Mouse (Mus musculus) stomach, embryonic 14.5 days (tissue): ENCODE data around the gene Syt6. TPM values are rescaled to one million over a fixed set of nuclear protein-coding genes. Genes with fewer than 3 reads are reported as not detected.

Source experiments
- ATAC-seq: fragments of 200-750 bp; cut with Nextera tagmentation; 2 replicates; pipeline ENCODE4 v1.8.0; 2017; ENCODE audit warnings: low read depth, moderate TSS enrichment; ENCODE audit not compliant: insufficient number of reproducible peaks, insufficient read depth, low FRiP score
- H3K27ac ChIP-seq: fragments of 300-500 bp; sonication (generic); 2 replicates; pipeline ENCODE4 v1.5.1; 2014; ENCODE audit warnings: mild to moderate bottlenecking, low read length, moderate library complexity, mixed read lengths
- H3K27me3 ChIP-seq: fragments of 300-500 bp; sonication (generic); 2 replicates; pipeline ENCODE4 v1.6.1; 2014; ENCODE audit warnings: low read length, control low read depth, mixed read lengths; ENCODE audit not compliant: control insufficient read depth, insufficient read depth
- H3K36me3 ChIP-seq: fragments of 300-500 bp; sonication (generic); 2 replicates; pipeline ENCODE4 v1.6.1; 2014; ENCODE audit warnings: mild to moderate bottlenecking, control low read depth, low read length, moderate library complexity, mixed read lengths; ENCODE audit not compliant: control insufficient read depth, insufficient read depth
- H3K4me1 ChIP-seq: fragments of 300-500 bp; sonication (generic); 2 replicates; pipeline ENCODE4 v1.6.1; 2014; ENCODE audit warnings: low read length, control low read depth, mixed read lengths; ENCODE audit not compliant: control insufficient read depth, insufficient read depth
- H3K4me2 ChIP-seq: fragments of 300-500 bp; sonication (generic); replicated peaks from 2 replicates; pipeline ENCODE4 v1.6.1; 2014; ENCODE audit warnings: low read depth, low read length, control low read depth
- H3K4me3 ChIP-seq: fragments of 300-500 bp; sonication (generic); 2 replicates; pipeline ENCODE4 v1.5.1; 2014; ENCODE audit warnings: low read depth, low read length, control low read depth
- H3K9ac ChIP-seq: fragments of 300-500 bp; sonication (generic); replicated peaks from 2 replicates; pipeline ENCODE4 v1.6.1; 2014; ENCODE audit warnings: low read depth, mild to moderate bottlenecking, control low read depth, low read length, moderate library complexity, mixed read lengths
- H3K9me3 ChIP-seq: fragments of 300-500 bp; sonication (generic); 2 replicates; pipeline ENCODE4 v1.6.1; 2016; ENCODE audit warnings: low read depth, low read length, control low read depth; ENCODE audit not compliant: control insufficient read depth
- WGBS: fragments of 180-500 bp; shearing (Covaris S2); extraction: QIAGEN DNeasy Blood & Tissue Kit; methylation state at CpG from one replicate; pipeline ENCODE4 v1.1.7; 2014; 5-methylcytosine and 5-hydroxymethylcytosine counted together
- polyA plus RNA-seq: library from polyadenylated mRNA; unstranded; fragments of >200 nt; fragmentation: Nextera tagmentation; extraction: Ambion mirVana; gene quantifications from 2 replicates; pipeline ENCODE4 v1.2.1, GENCODE M21; 2014

Syt6 gene
- polyA plus RNA-seq, 1 experiment from 2014 or later, result 3.4 TPM

GRCm38 (mm10) chr3:103587672-103588071 lies 12.6 kb downstream of the Syt6 start:
- H3K4me3 ChIP-seq, result no peak overlapping the region
- 81% methylated on average over 5 of the region's 5 CpGs for WGBS

GRCm38 (mm10) chr3:103589636-103590035 lies 14.6 kb downstream of the Syt6 start:
- no peak for ATAC-seq
- WGBS, result 63% methylated on average over 5 of the region's 5 CpGs
- Histone ChIP-seq H3K9ac (no peak overlapping the region), H3K4me1 (no peaks in the 10 kb centered on the region), H3K27ac (no peak overlapping the region), H3K27me3 (no peaks in the 10 kb centered on the region), H3K4me2 (no peak overlapping the region), H3K4me3 (no peak overlapping the region), H3K36me3 (no peaks in the 10 kb centered on the region), H3K9me3 (no peaks in the 10 kb centered on the region)

More at GRCm38 (mm10) chr3:103587672-103588071, 12.6 kb downstream of the Syt6 start:
- no peaks in the 10 kb centered on the region for H3K36me3 ChIP-seq
- no peak overlapping the region for H3K9ac ChIP-seq
- H3K4me1 ChIP-seq, result no peaks in the 10 kb centered on the region
- ATAC-seq, result no peak
- no peak overlapping the region for H3K27ac ChIP-seq
- H3K27me3 ChIP-seq, result no peaks in the 10 kb centered on the region
- H3K4me2 ChIP-seq, result no peak overlapping the region
- no peaks in the 10 kb centered on the region for H3K9me3 ChIP-seq

- Histone ChIP-seq H3K9ac (no peak overlapping the region), H3K4me2 (no peak overlapping the region), H3K4me3 (no peak overlapping the region), H3K4me1 (no peaks in the 10 kb centered on the region), H3K27me3 (no peaks in the 10 kb centered on the region), H3K27ac (no peak overlapping the region), H3K36me3 (no peaks in the 10 kb centered on the region), H3K9me3 (no peaks in the 10 kb centered on the region)
- ATAC-seq, result no peak
- WGBS, result 82% methylated on average over 5 of the region's 5 CpGs
Measured at GRCm38 (mm10) chr3:103592636-103593035, 17.6 kb downstream of the Syt6 start.

- 57% methylated on average over 5 of the region's 5 CpGs for WGBS
- H3K36me3 ChIP-seq, result no peaks in the 10 kb centered on the region
Measured at GRCm38 (mm10) chr3:103593631-103594030, 18.6 kb downstream of the Syt6 start.

GRCm38 (mm10) chr3:103595271-103595810 lies 20.3 kb downstream of the Syt6 start:
- no peak for ATAC-seq

More at GRCm38 (mm10) chr3:103593631-103594030, 18.6 kb downstream of the Syt6 start:
- Histone ChIP-seq H3K9me3 (no peaks in the 10 kb centered on the region), H3K4me3 (no peak overlapping the region), H3K9ac (no peak overlapping the region), H3K27me3 (no peaks in the 10 kb centered on the region), H3K4me2 (no peak overlapping the region), H3K4me1 (no peaks in the 10 kb centered on the region), H3K27ac (no peak overlapping the region)
- ATAC-seq, result no peak

GRCm38 (mm10) chr3:103597586-103597985 lies 22.6 kb downstream of the Syt6 start:
- Histone ChIP-seq H3K9me3 (no peaks in the 10 kb centered on the region), H3K4me3 (no peak overlapping the region), H3K9ac (no peak overlapping the region), H3K4me2 (no peak overlapping the region), H3K27ac (no peak overlapping the region), H3K36me3 (no peaks in the 10 kb centered on the region), H3K4me1 (no peaks in the 10 kb centered on the region), H3K27me3 (no peaks in the 10 kb centered on the region)
- 73% methylated on average over 4 of the region's 4 CpGs for WGBS
- ATAC-seq, result no peak

More at GRCm38 (mm10) chr3:103595271-103595810, 20.3 kb downstream of the Syt6 start:
- 84% methylated on average over 7 of the region's 7 CpGs for WGBS
- Histone ChIP-seq H3K27me3 (no peaks in the 10 kb centered on the region), H3K9me3 (no peaks in the 10 kb centered on the region), H3K4me3 (no peak overlapping the region), H3K4me2 (no peak overlapping the region), H3K9ac (no peak overlapping the region), H3K27ac (no peak overlapping the region), H3K36me3 (no peaks in the 10 kb centered on the region), H3K4me1 (no peaks in the 10 kb centered on the region)

- ATAC-seq, result no peak
- no peak overlapping the region for H3K27ac ChIP-seq
- no peaks in the 10 kb centered on the region for H3K36me3 ChIP-seq
- no peaks in the 10 kb centered on the region for H3K9me3 ChIP-seq
- H3K9ac ChIP-seq, result no peak overlapping the region
- no peak overlapping the region for H3K4me2 ChIP-seq
- WGBS, result 53% methylated on average over 7 of the region's 7 CpGs
- no peak overlapping the region for H3K4me3 ChIP-seq
- H3K27me3 ChIP-seq, result no peaks in the 10 kb centered on the region
- H3K4me1 ChIP-seq, result no peaks in the 10 kb centered on the region
Measured at GRCm38 (mm10) chr3:103601011-103601410, 26.0 kb downstream of the Syt6 start.

GRCm38 (mm10) chr3:103601561-103601960 lies 26.5 kb downstream of the Syt6 start:
- no peaks in the 10 kb centered on the region for H3K4me1 ChIP-seq
- no peak for ATAC-seq
- H3K4me3 ChIP-seq, result no peak overlapping the region
- no peak overlapping the region for H3K27ac ChIP-seq
- H3K36me3 ChIP-seq, result no peaks in the 10 kb centered on the region
- no peaks in the 10 kb centered on the region for H3K27me3 ChIP-seq
- H3K4me2 ChIP-seq, result no peak overlapping the region
- no peaks in the 10 kb centered on the region for H3K9me3 ChIP-seq
- 76% methylated on average over 1 of the region's 1 CpGs for WGBS
- H3K9ac ChIP-seq, result no peak overlapping the region

GRCm38 (mm10) chr3:103606045-103606597 lies 31.1 kb downstream of the Syt6 start:
- no peak overlapping the region for H3K4me3 ChIP-seq
- H3K36me3 ChIP-seq, result no peaks in the 10 kb centered on the region
- H3K27me3 ChIP-seq, result no peaks in the 10 kb centered on the region
- no peaks in the 10 kb centered on the region for H3K9me3 ChIP-seq
- H3K4me1 ChIP-seq, result no peaks in the 10 kb centered on the region
- no peak overlapping the region for H3K4me2 ChIP-seq
- WGBS, result 86% methylated on average over 6 of the region's 6 CpGs
- H3K27ac ChIP-seq, result no peak overlapping the region
- H3K9ac ChIP-seq, result no peak overlapping the region
- no peak for ATAC-seq
